Mouse (Mus musculus): ENCODE measurements around the gene Gucy2d.
A peak's percentile ranks its signal among the peaks of the same experiment; 100 is the strongest.

Gene Gucy2d

DNA sequence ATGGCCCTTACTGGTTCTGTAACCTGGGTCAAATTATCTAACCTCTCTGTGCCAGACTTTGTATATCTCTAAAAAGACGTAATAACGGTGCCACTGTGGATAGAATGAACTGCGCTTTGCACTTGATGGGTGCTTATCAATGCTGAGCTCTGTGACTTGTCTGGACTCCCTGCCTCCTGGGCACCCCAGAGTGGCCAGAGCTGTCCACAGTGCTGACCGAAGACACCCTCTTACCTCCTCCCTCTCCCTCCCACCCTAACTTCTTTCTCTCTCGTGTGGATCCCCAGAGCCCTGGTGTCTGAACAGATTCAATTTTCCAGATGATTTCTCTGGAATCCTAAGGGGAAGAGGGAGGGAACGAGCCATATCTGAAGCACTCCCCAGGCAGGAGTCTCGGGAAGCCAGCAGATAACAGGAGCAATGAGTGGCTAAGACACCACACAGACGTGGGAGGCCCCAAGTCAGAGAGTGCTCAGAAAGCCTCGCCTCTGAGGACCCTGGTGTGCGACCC, at the start of gene Gucy2d:
Gene Gucy2d (plus strand): TSS at position 461 of the 511 bp plus-strand sequence.
- peak; percentile 12 for DNase-seq (ENCODE audit: low spot score)

DNA sequence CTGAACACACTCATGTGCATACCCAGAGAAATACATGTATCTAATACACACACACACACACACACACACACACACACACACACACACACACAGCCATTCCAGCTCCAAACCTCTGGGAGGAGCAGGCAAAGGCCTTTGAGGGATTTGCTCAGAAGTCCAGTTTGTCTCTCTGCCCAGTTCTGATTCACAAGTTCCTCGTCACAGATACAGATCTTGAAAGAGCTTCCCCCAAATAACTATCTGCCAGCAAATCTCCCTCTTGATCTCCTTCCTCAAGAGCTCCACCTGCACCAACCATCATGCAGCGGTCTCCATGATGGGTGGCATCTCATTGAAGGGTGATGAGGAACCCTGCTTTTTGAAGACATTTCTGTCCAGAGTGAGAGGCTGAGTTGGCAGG, 49.7 kb upstream of the Gucy2d start:
- no peak for DNase-seq (ENCODE audit: low spot score)

DNA sequence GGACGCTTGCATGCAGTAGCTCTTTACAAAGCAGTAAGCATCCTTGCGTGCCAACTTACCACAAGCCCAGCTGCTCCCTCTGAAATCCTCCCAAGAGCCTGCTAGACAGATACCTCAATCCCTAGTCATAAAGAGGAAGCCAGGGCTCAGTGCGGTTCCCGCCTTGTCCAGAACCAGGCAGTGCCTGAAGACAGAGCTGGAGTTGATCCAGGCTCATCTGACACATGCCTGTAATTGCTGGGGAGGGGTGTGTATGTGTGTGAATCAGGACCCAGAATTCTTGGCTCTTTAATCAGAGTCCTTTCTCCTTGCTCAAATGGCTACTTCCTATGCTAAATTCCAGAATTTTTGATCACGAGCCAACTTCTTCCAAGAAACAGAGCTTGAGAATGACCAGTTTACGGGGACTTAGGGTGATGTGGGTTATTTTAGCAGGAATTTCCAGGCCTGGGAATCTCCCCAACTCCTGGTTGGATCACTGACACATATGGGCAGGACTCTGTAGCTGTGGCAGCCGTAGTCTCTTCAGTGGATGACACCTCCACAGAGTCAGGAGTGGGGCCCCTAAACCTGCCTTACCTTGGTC, 48.8 kb upstream of the Gucy2d start:
- peak; percentile 62 for DNase-seq (ENCODE audit: low spot score)

DNA sequence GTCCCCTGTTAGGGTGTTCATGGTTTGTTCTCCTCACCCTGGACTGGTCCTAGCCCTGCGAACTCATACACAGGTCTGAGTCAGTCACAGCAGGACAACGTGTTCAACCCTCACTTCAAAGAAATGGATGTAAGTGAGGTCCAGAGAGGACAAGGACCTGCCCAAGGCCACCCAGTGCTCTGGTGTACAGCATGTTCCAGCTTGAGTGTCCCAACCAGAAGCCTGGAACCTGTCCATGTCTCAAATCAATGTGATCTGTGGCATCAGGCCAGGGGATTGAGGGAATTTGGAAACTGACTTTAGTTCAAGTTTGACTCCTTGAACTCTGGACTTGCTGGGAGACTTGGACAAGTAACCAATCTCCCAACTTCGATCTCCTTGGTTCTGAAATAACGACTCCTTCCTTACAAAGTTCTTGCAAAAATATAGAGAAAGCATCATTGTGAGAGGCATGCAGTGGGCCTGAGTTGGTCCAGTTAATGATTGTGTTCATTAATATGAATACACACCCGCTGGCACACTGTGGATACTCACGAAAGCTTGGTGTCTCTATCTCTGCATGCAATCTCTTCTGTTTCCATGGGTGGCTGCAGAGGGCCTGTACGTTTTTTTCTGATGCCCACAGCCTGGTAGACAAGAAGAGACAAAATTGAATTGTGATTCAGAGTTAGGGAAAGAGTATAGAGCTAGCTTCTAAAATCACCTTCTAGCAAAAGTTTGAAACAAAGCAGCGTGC, 47.6 kb upstream of the Gucy2d start:
- DNase-seq (ENCODE audit: low spot score) = peak; percentile 66

DNA sequence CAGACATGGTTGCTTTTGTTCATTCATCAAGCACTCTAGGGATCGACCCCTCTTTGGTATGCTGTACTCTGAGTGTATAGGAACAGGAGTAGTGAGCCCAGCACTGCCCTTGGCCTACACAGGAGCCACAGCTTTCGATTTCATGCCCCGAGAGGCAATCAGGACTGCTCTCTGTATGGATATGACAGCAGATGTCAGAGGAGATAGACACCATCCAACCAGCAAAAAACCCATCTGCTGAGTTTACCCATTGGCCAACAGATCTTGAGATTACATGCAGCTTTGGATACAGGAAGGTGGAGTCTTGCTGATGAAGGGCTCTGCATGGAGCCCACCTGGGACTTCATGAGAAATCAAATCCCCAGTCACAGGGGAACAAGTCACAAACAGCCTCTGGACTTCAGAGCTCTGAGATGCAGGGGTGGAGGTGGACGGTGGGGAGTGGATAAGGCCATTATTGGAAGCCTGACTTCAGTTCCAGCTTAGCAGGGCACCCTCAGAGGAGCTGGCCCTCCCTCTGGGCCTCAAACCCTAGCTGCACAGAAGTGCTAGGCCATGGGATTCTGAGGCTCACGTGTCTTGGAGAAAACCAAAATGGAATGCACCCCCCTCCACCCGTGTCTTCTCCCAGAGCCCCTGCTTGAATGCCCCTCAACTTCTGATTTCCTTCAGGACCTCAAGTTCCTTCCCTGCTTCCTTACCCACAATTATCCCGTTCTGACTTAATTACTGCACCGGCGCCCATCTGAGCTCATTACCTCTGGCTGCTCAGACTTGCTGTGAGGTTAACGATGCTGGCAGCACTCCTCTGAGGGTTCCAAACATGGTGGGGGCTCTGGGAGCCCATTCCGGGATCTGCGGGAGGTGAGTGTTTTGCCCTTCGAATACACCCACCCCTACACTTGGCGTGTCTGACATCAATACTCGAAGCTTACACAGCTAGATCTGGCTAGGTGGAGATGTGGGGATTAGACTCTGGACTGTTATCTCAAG, 37.3 kb upstream of the Gucy2d start:
- DNase-seq (ENCODE audit: low spot score) = no peak

DNA sequence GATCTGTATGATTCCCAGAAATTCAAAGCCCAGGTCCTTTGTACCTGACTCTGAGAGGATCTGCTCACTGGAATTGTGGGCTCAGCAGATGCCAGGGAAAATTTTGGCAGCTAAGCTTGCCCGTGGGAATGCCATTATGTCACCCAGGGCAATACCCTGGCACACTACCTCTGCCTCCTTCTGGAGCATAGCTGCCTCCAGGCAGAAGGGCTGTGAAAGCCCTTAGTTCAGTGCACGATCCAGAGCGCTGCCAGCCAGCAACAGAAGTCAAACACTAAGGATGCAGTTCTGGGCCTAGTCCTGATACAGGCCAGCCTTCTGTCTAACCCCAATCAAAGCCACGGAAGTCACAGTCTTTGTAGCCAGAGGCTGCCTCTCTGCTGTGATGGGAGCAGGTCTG, 36.2 kb upstream of the Gucy2d start:
- DNase-seq (ENCODE audit: low spot score) = peak; percentile 56

DNA sequence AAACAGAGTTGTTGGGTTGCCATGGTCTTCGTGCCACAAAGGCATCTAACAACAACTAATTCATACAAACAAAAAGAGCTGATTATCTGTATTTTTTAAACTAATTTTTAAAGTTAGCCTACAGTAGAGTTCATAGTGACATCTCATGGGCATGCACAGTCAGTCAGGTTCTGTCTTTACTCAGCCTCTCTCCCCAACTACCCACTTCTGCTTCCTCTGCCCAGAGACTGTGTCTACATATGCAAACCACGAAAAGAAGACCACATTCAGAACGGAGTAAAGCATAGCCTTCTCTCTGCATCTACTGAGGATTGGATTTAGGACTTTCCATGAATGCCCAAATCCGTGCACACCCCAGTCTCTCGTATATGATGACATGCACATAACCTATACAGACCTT, 32.6 kb upstream of the Gucy2d start:
- DNase-seq (ENCODE audit: low spot score) = no peak

DNA sequence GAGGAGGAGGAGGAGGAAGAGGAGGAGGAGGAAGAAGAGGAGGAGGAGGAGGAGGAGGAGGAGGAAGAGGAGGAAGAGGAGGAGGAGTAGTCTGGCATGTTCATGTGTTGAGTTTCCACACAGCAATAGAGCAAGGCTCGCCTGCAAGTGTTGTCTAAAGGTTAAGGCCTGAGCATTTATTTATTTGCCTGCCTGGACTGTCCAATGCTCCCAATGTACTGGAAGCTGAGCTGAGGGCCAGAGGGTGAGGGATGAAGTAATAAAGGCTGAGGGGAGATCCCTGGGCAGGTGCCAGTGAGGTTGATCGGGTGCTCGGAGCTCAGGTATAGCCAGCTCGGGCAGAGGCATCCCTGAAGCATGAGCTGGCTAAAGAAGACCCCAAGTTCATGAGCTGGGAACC, 27.1 kb upstream of the Gucy2d start:
- DNase-seq (ENCODE audit: low spot score) = no peak

DNA sequence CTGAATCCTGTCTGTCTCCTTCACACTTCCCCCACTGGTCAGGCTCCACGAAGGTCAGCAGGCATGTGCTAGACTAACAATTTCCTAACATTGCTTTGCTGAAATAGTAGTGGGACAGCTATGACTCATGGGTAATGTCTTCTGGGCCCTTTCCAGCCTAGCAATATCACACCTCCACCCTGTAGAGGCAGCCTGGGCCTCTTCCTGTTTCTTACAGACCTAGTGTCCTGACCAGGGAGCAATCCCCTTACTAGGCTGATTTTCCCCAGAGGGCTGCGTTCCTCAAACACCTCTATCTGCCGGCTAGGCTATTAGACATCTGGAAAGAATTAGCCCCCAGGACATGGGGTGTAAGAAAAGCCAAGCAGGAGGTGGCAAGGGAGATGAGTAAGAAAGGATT, 24.7 kb upstream of the Gucy2d start:
- peak; percentile 58 for DNase-seq (ENCODE audit: low spot score)

DNA sequence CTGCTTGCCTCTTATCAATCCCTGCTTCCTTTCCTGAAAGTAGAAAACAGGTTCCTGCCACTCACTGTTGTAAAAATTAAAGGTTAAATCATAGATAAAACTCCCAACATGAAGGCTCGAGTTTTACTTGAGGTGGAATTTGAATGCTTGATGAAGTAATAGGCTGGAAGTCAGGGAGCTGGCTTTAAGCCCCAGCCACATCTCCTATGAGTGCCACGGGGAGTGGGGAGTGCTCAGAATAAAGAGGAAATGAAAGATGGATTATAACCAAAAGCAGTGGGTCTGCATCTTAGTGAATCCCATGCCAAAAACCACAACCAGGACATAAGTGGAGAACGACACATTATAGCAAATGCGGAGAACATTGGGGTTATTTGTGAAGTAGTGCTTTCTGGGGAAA, 24.2 kb upstream of the Gucy2d start:
- no peak for DNase-seq (ENCODE audit: low spot score)

DNA sequence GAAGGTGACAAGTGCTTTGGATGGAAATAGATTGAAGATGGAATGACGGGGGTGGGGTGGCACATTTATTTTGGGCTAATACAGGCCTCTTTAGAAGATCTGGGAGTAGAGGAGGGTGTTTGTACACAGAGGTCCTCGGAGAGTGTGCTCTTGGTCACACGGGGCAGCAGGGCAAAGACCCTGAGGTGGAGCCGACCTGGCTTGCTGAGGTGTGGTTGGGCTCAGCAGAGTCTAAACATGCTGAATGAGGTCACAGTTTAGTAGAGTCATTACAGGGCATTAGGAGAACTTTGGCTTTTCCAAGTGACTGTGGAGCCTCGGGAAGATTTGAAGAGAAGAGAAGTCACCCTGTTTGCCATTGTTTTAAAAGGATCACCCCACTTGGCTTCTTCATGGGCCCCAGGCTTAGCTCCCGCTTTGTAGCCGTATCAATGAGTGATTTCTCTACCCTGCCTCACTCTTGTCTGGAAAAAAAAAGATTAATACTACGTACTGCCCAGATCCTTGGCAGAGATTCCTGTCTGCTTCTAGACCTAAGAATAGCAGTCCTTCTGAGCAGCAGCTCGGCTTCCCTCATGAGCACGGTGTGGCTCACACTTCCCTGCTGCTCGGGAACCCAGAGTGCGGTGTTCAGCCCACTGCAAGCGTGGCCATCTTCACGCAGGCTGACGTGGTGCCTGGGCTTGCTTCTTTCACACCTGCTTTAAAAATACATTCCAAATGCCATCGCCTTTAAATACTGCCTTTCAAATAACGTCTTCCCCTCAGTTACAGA, 22.0 kb upstream of the Gucy2d start:
- no peak for DNase-seq (ENCODE audit: low spot score)

DNA sequence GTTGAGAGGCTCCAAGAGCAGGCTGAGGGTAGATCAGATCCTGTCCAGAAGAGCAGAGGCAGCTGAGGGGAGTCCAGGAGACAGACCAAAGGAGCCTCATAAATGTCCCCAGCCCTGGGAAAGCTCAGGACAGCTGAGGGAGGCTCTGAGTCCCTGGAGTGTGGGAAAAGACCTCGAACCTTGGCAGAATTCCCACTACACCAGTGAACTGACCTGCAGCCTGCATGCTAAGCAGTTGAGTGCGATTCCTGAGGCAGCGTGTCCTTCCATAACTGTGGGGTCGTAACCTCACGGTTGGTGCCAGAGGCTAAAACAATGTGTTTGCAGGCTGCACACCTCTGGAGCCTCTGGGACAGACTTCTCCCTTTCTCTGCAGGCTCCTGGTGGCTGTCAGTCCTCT, 20.9 kb upstream of the Gucy2d start:
- DNase-seq (ENCODE audit: low spot score) = no peak

DNA sequence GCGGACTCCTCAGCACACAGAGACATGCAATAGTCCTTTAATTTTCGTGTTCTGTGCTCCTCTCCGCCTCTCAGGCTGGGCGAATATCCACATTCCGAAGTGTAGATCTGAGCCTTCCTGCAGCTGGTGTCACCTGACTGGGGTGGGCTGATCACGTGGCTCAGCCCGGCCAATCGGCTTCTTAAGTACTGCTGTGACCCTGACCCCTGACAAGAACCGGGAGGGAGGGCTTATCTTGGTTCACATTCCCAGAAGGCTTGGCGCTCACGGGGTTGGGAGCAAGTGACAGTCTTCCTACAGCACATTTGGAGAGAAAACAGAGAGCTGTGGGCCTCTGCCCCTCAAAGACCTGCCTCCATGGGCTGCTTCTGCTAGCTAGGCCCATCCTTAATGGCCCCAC, 16.7 kb upstream of the Gucy2d start:
- DNase-seq (ENCODE audit: low spot score) = no peak

DNA sequence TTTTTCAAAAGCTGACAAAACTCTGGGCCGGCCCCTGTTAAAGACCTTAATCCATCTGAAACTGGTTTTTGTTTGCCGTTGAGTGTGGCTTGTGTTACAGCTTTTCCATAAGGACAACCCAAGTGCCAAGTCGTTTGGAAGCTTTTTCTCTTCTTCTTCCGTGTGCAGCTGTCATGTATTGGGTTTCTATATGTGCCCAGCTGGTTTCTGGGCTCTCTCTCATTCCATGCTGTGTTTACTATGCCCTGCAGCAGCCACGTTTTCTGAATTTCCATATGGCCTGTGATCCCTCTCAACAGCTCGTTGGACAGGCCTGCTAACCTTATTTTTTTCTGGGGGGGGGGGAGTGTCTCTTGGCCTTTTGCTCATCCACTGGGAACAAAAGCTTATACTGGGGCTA, 15.8 kb upstream of the Gucy2d start:
- DNase-seq (ENCODE audit: low spot score) = no peak

DNA sequence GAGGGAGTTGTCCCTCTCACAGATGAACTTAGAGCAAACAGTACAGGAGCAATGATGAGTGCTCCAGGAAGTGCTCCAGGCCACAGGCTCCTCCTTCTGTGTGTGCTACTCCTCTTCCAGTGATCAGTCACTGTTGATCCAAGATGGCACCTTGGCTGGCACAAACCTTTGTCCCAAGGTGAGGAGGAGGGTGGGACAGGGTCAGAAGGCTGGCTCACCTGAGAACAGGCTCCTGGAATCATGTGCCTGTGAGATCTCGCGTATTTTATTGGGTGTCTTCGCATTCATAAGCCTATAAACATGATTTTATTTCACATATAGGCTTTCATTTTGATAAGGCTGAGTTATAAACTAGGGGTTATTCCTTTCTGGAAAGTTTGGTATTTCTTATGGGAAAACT, 14.7 kb upstream of the Gucy2d start:
- no peak for DNase-seq (ENCODE audit: low spot score)

DNA sequence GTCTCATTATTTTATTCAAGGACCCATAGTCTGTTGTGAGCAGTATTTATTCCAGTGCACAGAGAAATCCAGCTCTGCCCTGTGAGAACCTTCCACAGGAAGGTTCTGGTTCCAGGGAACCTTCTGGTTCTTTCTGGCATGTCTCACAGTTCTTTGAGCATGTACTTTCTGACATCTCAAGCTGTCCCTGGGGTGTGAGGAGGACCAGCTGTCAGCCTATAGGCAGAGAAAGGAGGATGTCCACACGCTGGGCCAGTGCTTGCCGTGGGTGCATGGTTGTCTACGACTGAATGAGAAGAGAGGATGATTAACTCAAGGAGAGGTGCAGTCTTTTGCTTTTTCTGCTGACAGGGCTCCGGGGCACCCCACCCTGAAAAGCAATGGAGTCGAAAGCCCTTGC, 13.6 kb upstream of the Gucy2d start:
- DNase-seq (ENCODE audit: low spot score) = no peak

DNA sequence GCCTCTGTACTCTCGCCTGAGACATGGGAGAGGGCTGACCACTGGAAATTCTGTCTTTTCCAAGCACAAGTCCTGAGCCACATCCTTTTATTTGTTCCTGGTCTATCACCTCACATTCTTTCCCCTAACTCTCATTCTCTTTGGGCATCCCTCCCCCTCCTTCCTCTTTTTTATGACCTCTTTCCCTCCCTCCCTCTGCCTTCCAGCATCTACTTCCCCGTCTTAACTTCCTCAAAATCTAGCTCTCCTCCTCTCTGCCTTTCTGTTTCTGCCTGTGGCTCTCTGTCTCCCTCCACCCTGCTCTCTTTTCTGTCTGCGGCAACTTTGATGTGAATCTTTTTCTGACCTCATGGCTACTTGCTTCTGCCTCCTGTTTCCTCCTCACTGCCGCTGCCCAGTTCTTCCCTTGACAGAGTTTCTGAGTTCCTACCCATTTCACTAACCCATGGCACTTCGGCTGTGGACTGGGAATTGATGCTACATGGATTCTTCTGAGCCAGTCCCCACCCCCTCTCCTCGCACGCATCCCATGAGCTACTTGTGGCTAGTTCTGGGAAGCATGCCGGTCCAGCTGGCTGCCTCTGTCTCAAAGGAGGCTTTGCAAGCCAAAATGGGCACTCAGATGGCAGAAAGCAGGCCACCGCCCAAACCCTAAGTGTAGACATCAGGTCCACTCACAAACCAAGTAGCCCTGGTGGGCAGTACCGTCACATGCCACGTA, 12.9 kb upstream of the Gucy2d start:
- DNase-seq (ENCODE audit: low spot score) = no peak

DNA sequence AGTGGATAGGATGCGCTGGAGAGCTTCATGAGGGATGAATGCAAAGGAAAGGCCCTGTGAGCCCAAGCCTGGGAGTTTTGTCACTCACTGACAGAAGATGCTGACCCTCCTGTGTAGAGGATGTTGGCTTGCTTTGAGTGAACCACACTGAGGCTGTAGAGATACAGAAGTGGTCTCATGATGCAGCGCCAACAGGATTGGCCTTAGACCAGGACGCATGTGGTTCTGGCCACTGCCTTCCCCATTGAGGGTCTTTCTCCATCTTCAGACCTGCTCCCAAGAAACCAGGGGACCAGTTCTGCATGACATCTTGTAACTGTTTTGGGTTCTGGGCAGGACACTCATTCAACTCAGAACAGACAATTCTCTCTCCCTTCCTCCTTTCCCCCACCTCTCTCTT, 10.6 kb upstream of the Gucy2d start:
- DNase-seq (ENCODE audit: low spot score) = no peak

DNA sequence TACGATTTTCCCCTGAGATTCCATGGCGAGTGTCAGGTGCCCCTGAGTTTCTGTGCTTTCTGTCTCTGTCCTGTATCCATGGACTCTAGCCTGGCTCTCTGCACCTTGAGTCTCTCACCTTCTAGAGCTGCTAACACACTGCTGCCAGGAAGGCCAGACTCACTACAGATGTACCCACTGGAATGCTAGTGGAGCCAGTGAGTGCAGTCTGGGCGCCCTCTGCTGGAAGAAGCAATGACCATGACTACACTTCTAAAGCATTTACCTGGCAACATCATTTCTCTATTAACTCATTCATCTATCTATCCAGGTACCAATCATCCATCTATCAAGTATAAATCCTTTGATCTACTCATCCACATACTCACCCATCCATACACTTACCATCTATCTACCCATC, 9.4 kb upstream of the Gucy2d start:
- DNase-seq (ENCODE audit: low spot score) = peak; percentile 75

DNA sequence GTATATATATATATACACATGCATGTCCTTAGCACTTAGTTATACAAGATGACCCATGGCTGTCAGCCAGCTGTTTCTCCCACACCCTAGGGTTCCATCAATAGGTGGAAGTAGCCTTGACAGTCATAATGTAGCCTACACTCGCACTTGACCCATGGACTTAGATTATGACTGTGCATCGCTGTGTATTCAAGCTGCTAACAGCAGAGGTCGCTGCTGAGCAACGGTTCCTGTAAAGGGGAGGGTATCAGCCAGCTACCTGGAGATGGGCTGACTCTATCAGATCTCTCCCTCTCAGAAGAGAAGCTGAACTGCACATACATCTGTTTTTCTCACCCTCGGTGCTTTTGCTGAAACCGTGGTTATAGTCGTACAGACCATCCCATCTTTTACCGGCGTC, 2.6 kb upstream of the Gucy2d start:
- DNase-seq (ENCODE audit: low spot score) = no peak

DNA sequence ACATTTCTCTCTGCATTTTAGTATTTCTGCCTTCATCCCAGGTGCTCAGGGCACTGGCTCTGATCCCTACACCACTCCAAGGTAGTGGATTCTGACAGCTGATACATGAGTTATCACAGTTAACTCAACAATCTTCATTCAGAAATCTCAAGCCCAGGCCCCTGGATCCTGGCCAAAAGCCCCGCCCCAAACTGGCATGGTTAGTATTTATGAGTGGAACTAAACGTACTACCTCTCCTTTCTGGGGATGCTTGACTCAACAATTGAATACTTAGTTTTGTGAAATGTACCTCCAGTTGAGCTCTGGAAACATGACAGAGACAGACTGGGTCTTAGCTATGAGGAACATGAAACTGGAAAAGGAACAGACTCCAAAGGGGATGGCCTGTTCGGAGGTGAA, 6.7 kb downstream of the Gucy2d start:
- no peak for DNase-seq (ENCODE audit: low spot score)
